Mouse (Mus musculus) liver, embryonic 15.5 days (tissue): ENCODE results near the gene Hsd17b14. TPM values are rescaled to one million over a fixed set of nuclear protein-coding genes. Genes with fewer than 3 reads are reported as not detected.

Experiments
- ATAC-seq: fragments of 200-750 bp; cut with Nextera tagmentation; 2 replicates; pipeline ENCODE4 v1.8.0; 2017; ENCODE audit warnings: moderate number of reproducible peaks, mild to moderate bottlenecking, moderate library complexity; ENCODE audit not compliant: insufficient read depth
- H3K27ac ChIP-seq: fragments of 300-500 bp; sonication (generic); replicated peaks from 2 replicates; pipeline ENCODE4 v1.5.1; 2015; ENCODE audit warnings: mild to moderate bottlenecking, inconsistent platforms
- H3K27me3 ChIP-seq: fragments of 300-500 bp; sonication (generic); 2 replicates; pipeline ENCODE4 v1.6.1; 2015; ENCODE audit warnings: mild to moderate bottlenecking, inconsistent platforms
- H3K36me3 ChIP-seq: fragments of 300-500 bp; sonication (generic); replicated peaks from 2 replicates; pipeline ENCODE4 v1.6.1; 2015; ENCODE audit warnings: moderate library complexity, mild to moderate bottlenecking, inconsistent platforms
- H3K4me1 ChIP-seq: fragments of 300-500 bp; sonication (generic); replicated peaks from 2 replicates; pipeline ENCODE4 v1.6.1; 2015; ENCODE audit warnings: inconsistent platforms
- H3K4me2 ChIP-seq: fragments of 300-500 bp; sonication (generic); 2 replicates; pipeline ENCODE4 v1.6.1; 2015; ENCODE audit warnings: moderate library complexity, mild to moderate bottlenecking, inconsistent platforms
- H3K4me3 ChIP-seq: fragments of 300-500 bp; sonication (generic); replicated peaks from 2 replicates; pipeline ENCODE4 v1.5.1; 2015; ENCODE audit warnings: mild to moderate bottlenecking, inconsistent platforms
- H3K9ac ChIP-seq: fragments of 300-500 bp; sonication (generic); 2 replicates; pipeline ENCODE4 v1.6.1; 2015; ENCODE audit warnings: moderate library complexity, mild to moderate bottlenecking, inconsistent platforms
- H3K9me3 ChIP-seq: fragments of 300-500 bp; sonication (generic); replicated peaks from 2 replicates; pipeline ENCODE4 v1.6.1; 2016; ENCODE audit warnings: inconsistent platforms
- WGBS: fragments of 180-500 bp; shearing (Covaris S2); methylation state at CpG from one replicate; pipeline ENCODE4 v1.1.7; 2015; ENCODE audit warnings: mixed read lengths; ENCODE audit not compliant: insufficient replicate concordance; 5-methylcytosine and 5-hydroxymethylcytosine counted together
- polyA plus RNA-seq: library from polyadenylated mRNA; unstranded; fragments of >200 nt; fragmentation: Nextera tagmentation; extraction: Ambion mirVana; gene quantifications from 2 replicates; pipeline ENCODE4 v1.2.1, GENCODE M21; 2015

Hsd17b14 gene
- polyA plus RNA-seq, 1 experiment from 2014 or later, result 1.9 TPM

DNA sequence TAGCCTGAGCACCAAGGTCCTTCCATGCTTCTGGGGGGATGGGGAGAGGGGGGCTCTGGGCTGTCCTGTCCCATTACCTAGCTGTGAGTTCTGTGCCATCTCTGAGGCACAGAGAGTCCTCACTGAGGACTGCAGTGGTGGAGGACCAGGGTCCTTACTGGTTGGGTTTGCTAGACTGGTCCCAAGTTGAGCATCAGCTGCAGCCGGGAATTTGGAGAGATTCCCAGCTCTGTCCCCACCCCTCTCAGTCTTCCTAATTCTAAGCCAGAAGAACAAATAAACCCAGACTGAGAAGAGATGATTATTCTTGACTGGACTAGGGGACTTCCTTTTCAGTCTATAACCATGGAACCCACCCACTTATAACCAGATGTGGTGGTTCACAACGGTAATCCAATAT is 24.1 kb upstream of the Hsd17b14 start:
- Histone ChIP-seq H3K4me1 (peaks cover 31% of the 10 kb centered on the region), H3K36me3 (no peaks in the 10 kb centered on the region), H3K9me3 (no peaks in the 10 kb centered on the region), H3K9ac (no peak overlapping the region), H3K4me2 (no peak overlapping the region), H3K27me3 (peaks cover 17% of the 10 kb centered on the region), H3K4me3 (no peak overlapping the region), H3K27ac (no peak overlapping the region)
- ATAC-seq, result no peak
- WGBS, result 60% methylated on average over 2 of the region's 2 CpGs

DNA sequence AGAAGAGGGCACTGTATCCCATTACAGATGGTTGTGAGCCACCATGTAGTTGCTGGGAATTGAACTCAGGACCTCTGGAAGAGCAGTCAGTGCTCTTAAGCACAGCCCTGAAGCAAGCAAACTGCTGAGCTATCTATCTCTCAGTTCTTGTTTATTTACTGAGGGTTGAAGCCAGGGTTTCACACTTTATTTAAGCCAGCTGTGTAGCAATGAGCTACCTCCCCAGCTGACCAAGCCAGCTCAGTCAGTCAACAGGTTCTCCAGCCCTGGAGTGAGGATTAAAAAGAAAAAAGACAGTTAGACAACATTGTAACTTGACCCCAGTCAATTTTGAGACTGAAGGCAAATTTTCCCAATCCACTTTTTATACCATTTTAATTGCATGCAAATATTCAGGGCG is 19.0 kb upstream of the Hsd17b14 start:
- Histone ChIP-seq H3K27me3 (peaks cover 33% of the 10 kb centered on the region), H3K4me2 (no peak overlapping the region), H3K4me3 (no peak overlapping the region), H3K27ac (no peak overlapping the region), H3K36me3 (no peaks in the 10 kb centered on the region), H3K9ac (no peak overlapping the region), H3K9me3 (no peaks in the 10 kb centered on the region), H3K4me1 (0 out of 2 replicates have a peak, but pooled peaks cover 4% of the 10 kb centered on the region)
- ATAC-seq, result no peak
- 59% methylated on average over 1 of the region's 1 CpGs for WGBS

DNA sequence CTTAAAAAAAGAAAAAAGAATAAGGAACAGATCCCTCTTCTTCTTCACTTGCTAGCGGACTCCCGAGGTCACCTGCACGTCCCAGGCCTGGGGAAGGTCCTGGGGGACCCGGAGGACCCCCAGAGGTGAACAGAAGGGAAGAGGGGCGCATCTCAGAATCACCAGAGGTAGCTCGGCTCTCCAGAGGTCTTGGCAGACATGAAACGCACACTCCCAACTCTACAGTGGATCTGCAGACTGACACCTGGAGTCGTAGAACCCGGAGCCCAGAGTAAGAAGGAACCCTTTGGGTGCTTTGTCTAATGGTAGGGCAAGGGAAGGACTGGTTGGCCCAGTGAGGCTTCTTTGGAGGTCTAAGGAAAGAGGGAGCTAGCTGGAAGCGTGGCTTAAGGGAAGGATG is 17.1 kb upstream of the Hsd17b14 start:
- H3K27ac ChIP-seq, result no peak overlapping the region
- no peak overlapping the region for H3K9ac ChIP-seq
- H3K27me3 ChIP-seq, result peaks cover 24% of the 10 kb centered on the region
- WGBS, result 74% methylated on average over 10 of the region's 10 CpGs
- no peak for ATAC-seq
- no peak overlapping the region for H3K4me3 ChIP-seq
- no peaks in the 10 kb centered on the region for H3K9me3 ChIP-seq
- H3K4me2 ChIP-seq, result peak overlapping the region; percentile 67
- H3K4me1 ChIP-seq, result 0 out of 2 replicates have a peak, but pooled peaks cover 4% of the 10 kb centered on the region
- no peaks in the 10 kb centered on the region for H3K36me3 ChIP-seq

DNA sequence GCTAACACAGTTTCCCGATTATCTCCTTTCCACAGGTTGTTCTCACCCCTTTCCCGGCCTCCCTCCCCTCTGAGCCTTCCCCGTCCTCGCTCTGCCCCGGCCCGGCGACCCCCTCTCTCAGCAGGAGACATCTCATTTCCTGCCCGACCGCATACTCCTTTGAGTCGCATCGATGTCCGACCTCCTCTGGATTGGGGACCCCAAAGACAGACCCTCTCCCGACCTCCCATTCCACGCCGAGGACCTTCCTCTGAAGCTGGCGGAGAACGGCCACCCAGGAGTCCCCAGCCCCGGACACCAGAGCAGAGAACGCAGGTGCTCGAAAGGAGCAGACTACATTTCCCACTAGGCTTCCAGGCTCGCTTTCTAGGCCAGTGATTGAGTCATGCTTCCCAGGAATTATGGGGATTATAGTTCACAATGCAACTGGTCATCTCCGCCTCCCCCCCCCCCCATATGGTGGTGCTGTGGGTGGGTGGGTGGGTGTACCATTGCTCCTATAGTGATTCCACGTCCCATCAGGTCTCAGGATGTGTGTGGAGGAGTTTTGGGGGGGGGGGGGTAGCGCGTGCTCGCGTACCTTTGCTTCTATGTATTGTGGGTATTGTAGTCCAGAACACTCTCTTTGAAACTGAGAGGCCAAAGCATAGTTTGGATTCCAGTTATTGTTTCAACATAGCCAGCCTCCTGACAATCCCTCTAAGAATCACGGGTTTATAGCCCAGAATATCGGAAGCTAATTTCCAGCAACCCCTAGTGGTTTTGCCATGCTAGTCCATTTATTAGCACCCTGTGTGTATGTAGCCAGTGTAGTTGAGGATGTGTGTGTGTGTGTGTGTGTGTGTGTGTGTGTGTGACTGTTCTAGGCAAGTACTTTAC is 16.3 kb upstream of the Hsd17b14 start:
- 10% methylated on average over 29 of the region's 29 CpGs for WGBS
- no peak overlapping the region; the same call in 1 of the 2 replicates for H3K9ac ChIP-seq
- H3K36me3 ChIP-seq, result no peaks in the 10 kb centered on the region
- H3K4me3 ChIP-seq, result peak overlapping the region; percentile 34
- 0 out of 2 replicates have a peak, but pooled peaks cover 4% of the 10 kb centered on the region for H3K4me1 ChIP-seq
- H3K9me3 ChIP-seq, result no peaks in the 10 kb centered on the region
- no peak overlapping the region for H3K27ac ChIP-seq
- ATAC-seq, result peak; percentile 45; the same call in 1 of the 2 replicates
- H3K4me2 ChIP-seq, result peak overlapping the region; percentile 67
- H3K27me3 ChIP-seq, result peaks cover 24% of the 10 kb centered on the region

DNA sequence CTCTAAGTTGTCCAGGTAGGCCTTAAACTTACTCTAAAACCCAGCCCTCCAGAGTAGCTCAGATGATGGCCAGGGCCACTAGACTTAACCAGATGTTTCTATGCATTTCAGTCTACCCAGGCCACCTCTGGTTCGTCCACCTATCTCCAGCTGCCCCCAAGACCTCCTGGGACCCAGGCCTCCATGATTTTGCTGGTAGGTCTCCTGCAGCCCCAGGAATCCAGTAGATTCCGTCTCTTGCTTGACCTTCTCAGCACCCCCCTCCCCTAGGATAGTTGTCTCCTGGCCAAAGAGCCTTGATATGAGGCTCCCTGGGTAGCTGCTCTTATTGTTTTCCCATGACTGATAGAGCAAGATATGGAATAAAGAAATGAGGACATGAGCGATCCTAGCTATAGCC is 15.6 kb upstream of the Hsd17b14 start:
- WGBS, result 62% methylated on average over 3 of the region's 3 CpGs
- Histone ChIP-seq H3K36me3 (no peaks in the 10 kb centered on the region), H3K27ac (no peak overlapping the region), H3K9me3 (no peaks in the 10 kb centered on the region), H3K4me2 (no peak overlapping the region), H3K4me3 (no peak overlapping the region), H3K27me3 (peaks cover 24% of the 10 kb centered on the region), H3K9ac (no peak overlapping the region), H3K4me1 (0 out of 2 replicates have a peak, but pooled peaks cover 4% of the 10 kb centered on the region)
- ATAC-seq, result no peak

DNA sequence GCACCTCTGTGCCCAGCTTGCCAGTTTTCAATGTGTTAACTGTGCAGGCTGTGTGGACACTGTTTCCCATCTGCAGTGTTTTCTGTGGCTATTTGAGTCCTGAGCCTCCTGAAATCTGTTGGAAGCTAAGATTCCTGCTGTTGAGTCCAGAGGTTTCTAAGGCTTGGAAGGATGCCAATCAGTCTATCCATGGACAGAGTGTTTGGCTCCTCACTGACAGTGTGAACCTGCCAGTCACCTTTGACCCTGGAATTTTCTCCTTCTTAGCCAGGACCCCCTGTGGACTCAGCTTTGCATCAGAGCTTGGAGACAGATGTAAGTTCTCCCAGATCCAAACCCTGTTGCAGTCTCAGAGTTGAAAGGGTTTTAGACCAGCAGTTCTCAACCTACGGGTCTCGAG is 14.5 kb upstream of the Hsd17b14 start:
- Histone ChIP-seq H3K4me3 (no peak overlapping the region), H3K27ac (no peak overlapping the region), H3K36me3 (no peaks in the 10 kb centered on the region), H3K27me3 (peaks cover 24% of the 10 kb centered on the region), H3K9ac (no peak overlapping the region), H3K4me2 (no peak overlapping the region), H3K9me3 (no peaks in the 10 kb centered on the region), H3K4me1 (0 out of 2 replicates have a peak, but pooled peaks cover 4% of the 10 kb centered on the region)
- WGBS, result 53% methylated on average over 2 of the region's 2 CpGs
- ATAC-seq, result no peak

DNA sequence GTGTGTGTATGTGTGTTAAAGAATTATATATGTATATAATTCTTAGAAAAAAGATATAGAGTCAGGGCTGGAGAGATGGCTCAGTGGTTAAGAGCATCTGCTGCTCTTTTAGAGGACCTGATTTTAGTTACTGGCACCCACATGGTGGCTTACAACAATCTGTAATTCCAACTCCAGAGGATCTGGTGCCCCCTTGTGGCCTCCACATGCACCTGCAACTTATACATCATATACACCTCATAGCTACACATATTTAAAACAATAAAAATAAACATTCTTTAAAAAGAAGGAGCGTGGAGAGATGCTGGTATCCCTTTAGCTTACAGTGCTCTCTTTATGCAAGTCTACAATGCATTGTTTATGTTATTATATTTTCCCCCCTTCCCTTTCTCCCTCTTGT is 10.2 kb upstream of the Hsd17b14 start:
- Histone ChIP-seq H3K27ac (no peak overlapping the region), H3K4me1 (no peaks in the 10 kb centered on the region), H3K4me2 (no peak overlapping the region), H3K36me3 (no peaks in the 10 kb centered on the region), H3K9me3 (no peaks in the 10 kb centered on the region), H3K4me3 (no peak overlapping the region), H3K9ac (no peak overlapping the region), H3K27me3 (peaks cover 3% of the 10 kb centered on the region; the same call in 1 of the 2 replicates)
- ATAC-seq, result no peak
- 60% methylated on average over 1 of the region's 1 CpGs for WGBS

DNA sequence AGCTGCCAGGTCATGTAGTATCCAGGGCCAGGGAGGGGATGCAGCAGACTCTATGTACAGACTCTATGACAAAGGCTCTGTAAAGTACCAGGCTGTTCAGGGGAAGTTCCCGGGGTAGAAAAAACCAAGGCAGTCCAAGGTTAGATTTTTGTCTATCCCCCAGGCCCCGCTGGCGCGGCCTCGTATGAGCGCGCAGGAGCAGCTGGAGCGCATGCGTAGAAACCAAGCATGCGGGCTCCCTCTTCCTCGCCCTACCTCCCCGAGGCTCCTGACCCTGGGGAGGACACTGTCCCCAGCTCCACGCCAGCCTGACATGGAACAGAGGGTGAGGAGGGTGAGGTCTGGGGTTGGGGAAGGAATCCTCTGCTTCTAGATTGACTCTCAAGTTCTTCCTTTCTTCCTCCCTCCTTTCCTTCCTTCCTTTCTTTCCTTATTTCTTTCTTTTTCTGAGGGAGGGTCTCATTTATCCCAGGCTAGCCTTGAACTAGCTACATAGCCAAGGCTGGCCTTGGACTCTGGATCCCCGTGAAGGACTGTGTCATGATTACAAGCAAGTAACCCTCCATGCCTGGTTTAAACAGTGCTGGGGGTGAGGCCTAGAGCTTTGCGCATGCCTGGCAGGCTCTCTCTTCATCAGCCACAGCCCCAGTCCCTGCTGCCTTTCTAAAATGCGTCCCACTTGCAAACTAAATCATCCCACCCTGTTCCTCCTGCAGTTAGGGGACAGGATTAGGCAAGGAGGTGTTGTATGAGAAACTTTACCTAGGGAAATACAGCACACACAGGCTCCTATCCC is 4.9 kb upstream of the Hsd17b14 start:
- WGBS, result 78% methylated on average over 16 of the region's 16 CpGs
- no peak for ATAC-seq

DNA sequence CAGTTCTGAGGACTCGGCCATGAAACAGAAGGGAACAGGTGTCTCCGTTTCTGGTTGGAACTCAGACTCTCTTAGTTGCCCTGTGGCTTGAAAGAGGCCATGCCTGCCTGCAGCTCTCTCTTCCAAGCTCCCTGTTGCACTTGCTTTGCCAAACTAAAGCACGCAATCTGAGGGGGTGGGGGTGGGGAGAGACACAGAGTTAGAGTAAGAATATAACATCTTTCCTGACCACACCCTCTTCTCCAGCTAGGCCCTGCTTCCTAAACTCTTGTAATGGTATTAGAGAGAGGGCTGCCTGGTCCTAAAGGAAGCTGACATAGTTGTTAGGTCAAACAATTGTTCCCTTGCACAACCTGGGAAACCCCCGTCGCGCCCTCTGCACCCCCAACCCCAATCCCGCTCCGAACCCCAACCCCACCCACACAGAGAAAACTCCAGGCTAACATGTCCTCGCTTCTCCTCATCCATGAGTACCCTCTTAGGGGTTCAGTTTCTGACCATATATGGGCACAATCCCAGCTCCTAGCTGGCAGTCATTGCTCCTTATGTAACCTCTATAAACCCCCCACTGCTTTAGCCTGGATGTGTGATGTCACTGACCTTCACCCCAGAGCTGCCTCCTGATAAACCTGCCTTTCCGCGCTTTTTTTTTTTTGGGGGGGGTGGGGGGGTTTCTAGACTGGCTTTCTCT is 3.7 kb upstream of the Hsd17b14 start:
- no peak overlapping the region for H3K4me3 ChIP-seq
- H3K27me3 ChIP-seq, result no peaks in the 10 kb centered on the region; the same call in 1 of the 2 replicates
- 75% methylated on average over 11 of the region's 11 CpGs for WGBS
- H3K27ac ChIP-seq, result no peak overlapping the region
- no peak overlapping the region for H3K4me2 ChIP-seq
- H3K9me3 ChIP-seq, result no peaks in the 10 kb centered on the region
- H3K36me3 ChIP-seq, result no peaks in the 10 kb centered on the region
- ATAC-seq, result no peak
- no peak overlapping the region for H3K9ac ChIP-seq
- H3K4me1 ChIP-seq, result 0 out of 2 replicates have a peak, but pooled peaks cover 13% of the 10 kb centered on the region

More for the DNA sequence above, 4.9 kb upstream of the Hsd17b14 start:
- Histone ChIP-seq H3K27ac (no peak overlapping the region), H3K27me3 (no peaks in the 10 kb centered on the region; the same call in 1 of the 2 replicates), H3K9me3 (no peaks in the 10 kb centered on the region), H3K4me1 (0 out of 2 replicates have a peak, but pooled peaks cover 13% of the 10 kb centered on the region), H3K36me3 (no peaks in the 10 kb centered on the region), H3K4me3 (no peak overlapping the region), H3K9ac (no peak overlapping the region), H3K4me2 (no peak overlapping the region)

DNA sequence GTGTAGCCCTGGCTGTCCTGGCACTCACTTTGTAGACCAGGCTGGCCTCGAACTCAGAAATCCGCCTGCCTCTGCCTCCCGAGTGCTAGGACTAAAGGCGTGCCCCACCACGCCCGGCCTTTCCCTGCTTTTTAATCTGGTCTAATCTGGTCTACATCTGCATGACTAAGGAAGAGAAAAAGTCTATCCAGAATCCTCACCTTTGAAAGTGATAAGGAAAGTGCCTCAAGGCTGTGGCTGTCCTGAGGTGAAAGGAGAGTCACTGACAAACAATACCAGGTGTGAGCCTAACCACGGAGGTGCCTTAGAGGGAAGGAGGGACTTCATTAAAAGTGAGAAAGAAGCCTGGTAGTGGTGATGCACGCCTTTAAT is 3.2 kb upstream of the Hsd17b14 start:
- Histone ChIP-seq H3K9me3 (no peaks in the 10 kb centered on the region), H3K4me3 (no peak overlapping the region), H3K27ac (no peak overlapping the region), H3K9ac (no peak overlapping the region), H3K4me1 (0 out of 2 replicates have a peak, but pooled peaks cover 13% of the 10 kb centered on the region), H3K27me3 (no peaks in the 10 kb centered on the region), H3K36me3 (no peaks in the 10 kb centered on the region), H3K4me2 (no peak overlapping the region)
- WGBS, result 54% methylated on average over 8 of the region's 8 CpGs
- no peak for ATAC-seq
